Mouse (Mus musculus) heart, postnatal 0 days (tissue): Measurements from ENCODE around the gene Gm765.

Source experiments
- CTCF ChIP-seq: IDR thresholded peaks from 2 replicates; pipeline ENCODE4 v1.5.1; 2016; ENCODE audit warnings: antibody characterized with exemption, control low read depth, low read depth
- EP300 ChIP-seq: IDR thresholded peaks from 2 replicates; pipeline ENCODE4 v1.6.1; 2016; ENCODE audit warnings: antibody characterized with exemption, low read depth

DNA sequence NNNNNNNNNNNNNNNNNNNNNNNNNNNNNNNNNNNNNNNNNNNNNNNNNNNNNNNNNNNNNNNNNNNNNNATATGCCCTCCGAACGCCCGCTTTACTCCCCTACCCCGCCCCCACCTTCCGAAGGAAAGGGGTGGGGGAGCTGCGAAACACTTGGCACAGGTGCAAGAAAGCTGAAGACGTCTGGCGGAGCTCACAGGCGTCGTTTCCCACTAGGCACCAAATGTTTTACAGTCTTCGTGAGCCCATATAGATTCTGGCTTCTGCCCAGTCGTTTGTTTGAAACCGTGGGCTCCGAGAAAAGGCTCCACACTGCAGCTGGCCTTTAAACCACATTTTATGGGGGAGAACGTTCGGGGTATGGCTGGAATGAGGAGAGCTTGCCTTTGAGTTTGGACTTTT, 120.6 kb downstream of the Gm765 start:
- TF ChIP-seq CTCF (no peak), EP300 (no peak)
